Mouse (Mus musculus) 416B (cell line): ENCODE measurements at regions not wholly inside any gene's neighbourhood (a gene's known extent, or its start where the extent isn't known, plus 50 kb on each side); places are given as distances from the start of the nearest gene placed in this dataset.

Source experiments
- DNase-seq: peaks from one replicate; pipeline ENCODE4 v3.0.0; 2011; ENCODE audit warnings: low read depth

- peak; percentile 2 for DNase-seq
These were observed 94.1 kb downstream of the Gm17521 start for GRCm38 (mm10) chrX:122935358-122935757.

GRCm38 (mm10) chrX:122892682-122893081 is 136.8 kb downstream of the Gm17521 start:
- DNase-seq: no peak

- peak; percentile 49 for DNase-seq
These were observed 175.0 kb downstream of the Gm17521 start for GRCm38 (mm10) chrX:122854453-122854852.

GRCm38 (mm10) chrX:122831222-122831621 is 198.2 kb downstream of the Gm17521 start:
- peak; percentile 39 for DNase-seq

GRCm38 (mm10) chrX:122826035-122826434 is 203.4 kb downstream of the Gm17521 start:
- DNase-seq: peak; percentile 32
